Mouse (Mus musculus) left cerebral cortex, postnatal 25 days (tissue): ENCODE results near the gene Arid3c. TPM values are rescaled to one million over a fixed set of nuclear protein-coding genes. Genes with fewer than 3 reads are reported as not detected.
A peak's percentile ranks its signal among the peaks of the same experiment; 100 is the strongest.

Source experiments
- DNase-seq, 2 experiments: peaks; one replicate each; pipeline ENCODE4 v3.0.0; 2022; ENCODE audit warnings: low spot score in 2 of 2, mixed read lengths in 1 of 2
- intact Hi-C: fragments of 180-260 bp; cut with DNase I; formaldehyde crosslinking; loops from one replicate; pipeline ENCODE4 v1.15.1; 2025
- total RNA-seq, 2 experiments: library from RNA; stranded (reverse); gene quantifications; 2 replicates each; pipeline ENCODE4 v1.2.3; 2021

Arid3c gene
- total RNA-seq, 2 experiments from 2014 or later, result 0.43 TPM; not detected in 1

- DNase-seq, result peak; percentile 83 to 88
- intact Hi-C loops, result no loop called here
These were observed 24.7 kb upstream of the Arid3c start, which contains the start of gene Sigmar1 for GRCm38 (mm10) chr4:41755338-41756305. Gene Sigmar1 (minus strand): TSS chr4:41756157.

- DNase-seq, result no peak
- intact Hi-C loops, result no loop called here
These were observed 23.9 kb upstream of the Arid3c start, which contains the start of gene Galt for GRCm38 (mm10) chr4:41754797-41755337. Gene Galt (plus strand): TSS chr4:41755228.

- no peak for DNase-seq
- intact Hi-C loops, result no loop called here
These were observed 14.1 kb upstream of the Arid3c start for GRCm38 (mm10) chr4:41745021-41745420.

GRCm38 (mm10) chr4:41744131-41744530 lies 13.2 kb upstream of the Arid3c start:
- no peak for DNase-seq
- intact Hi-C loops, result no loop called here

GRCm38 (mm10) chr4:41741158-41741560 lies 10.2 kb upstream of the Arid3c start:
- peak; percentile 94 to 98 for DNase-seq
- intact Hi-C loops, result no loop called here

GRCm38 (mm10) chr4:41740380-41741157 lies 9.6 kb upstream of the Arid3c start:
- peak; percentile 76 to 88 for DNase-seq
- intact Hi-C loops, result no loop called here

- intact Hi-C loops, result no loop called here
- no peak for DNase-seq
These were observed 8.3 kb upstream of the Arid3c start for GRCm38 (mm10) chr4:41739260-41739659.

- DNase-seq, result no peak
- intact Hi-C loops, result no loop called here
These were observed 7.3 kb upstream of the Arid3c start for GRCm38 (mm10) chr4:41738256-41738603.

GRCm38 (mm10) chr4:41737602-41738255 lies 6.8 kb upstream of the Arid3c start:
- intact Hi-C loops, result loop anchor here (1.0 kb wide), 1 partner anchor 21 kb away; no protein-coding TSS in a partner anchor
- DNase-seq, result peak; percentile 72 to 85

- peak in 1 of 2 experiments; percentile 35 for DNase-seq
- intact Hi-C loops, result no loop called here
These were observed 3.9 kb downstream of the Arid3c start for GRCm38 (mm10) chr4:41726826-41727621.

GRCm38 (mm10) chr4:41722918-41723351 lies 8.0 kb downstream of the Arid3c start, which contains the start of gene Dctn3:
Gene Dctn3 (minus strand): TSS chr4:41723170.
- intact Hi-C loops, result no loop called here

GRCm38 (mm10) chr4:41716834-41717233 lies 14.1 kb downstream of the Arid3c start:
- intact Hi-C loops, result loop anchor here (1.0 kb wide), 1 partner anchor 20 kb away; no protein-coding TSS in a partner anchor
- DNase-seq, result no peak

More at GRCm38 (mm10) chr4:41722918-41723351, 8.0 kb downstream of the Arid3c start, which contains the start of gene Dctn3:
- DNase-seq, result peak; percentile 94 to 98

- intact Hi-C loops, result no loop called here
- DNase-seq, result peak in 1 of 2 experiments; percentile 78
These were observed 15.3 kb downstream of the Arid3c start for GRCm38 (mm10) chr4:41715596-41715995.

GRCm38 (mm10) chr4:41715082-41715481 lies 15.9 kb downstream of the Arid3c start:
- intact Hi-C loops, result no loop called here
- DNase-seq, result peak in 1 of 2 experiments; percentile 25

- peak; percentile 75 to 88 for DNase-seq
- intact Hi-C loops, result loop anchor here (5.0 kb wide), 1 partner anchor 147 kb away; the partner anchor contains the start of genes Dnaic1 and Fam219a
These were observed 16.7 kb downstream of the Arid3c start for GRCm38 (mm10) chr4:41714276-41714675.

- intact Hi-C loops, result loop anchor here (5.0 kb wide), 1 partner anchor 146 kb away; the partner anchor contains the start of genes Dnaic1 and Fam219a
- DNase-seq, result peak; percentile 77 to 87
These were observed 17.5 kb downstream of the Arid3c start, which contains the start of gene Rpp25l for GRCm38 (mm10) chr4:41713197-41714067. Gene Rpp25l (minus strand): TSS chr4:41713534.
